ENCODE assay signal across 22 mouse cellular contexts in the genomic region with DNA sequence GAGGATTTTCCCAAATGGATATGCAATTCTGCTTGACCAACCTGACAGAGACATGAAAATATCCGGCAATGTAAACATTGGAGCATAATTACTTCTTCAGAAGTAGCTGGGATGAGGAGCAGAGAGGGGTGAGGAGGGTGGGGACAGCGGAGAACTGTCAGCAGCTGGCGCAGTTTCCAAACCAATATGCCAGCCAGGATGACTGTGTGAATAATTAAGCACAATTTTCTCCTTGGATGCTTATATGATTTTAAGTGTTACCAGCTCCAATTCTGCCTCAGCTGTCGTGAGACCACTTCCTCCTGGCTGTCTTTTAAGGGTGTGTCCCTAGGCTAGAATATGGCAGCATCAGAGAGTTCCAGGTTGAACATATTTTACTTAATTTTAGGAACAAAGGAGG.
A peak's percentile ranks its signal among the peaks of the same experiment; 100 is the strongest.
DNase-seq lines count a peak whose midpoint lies in the region; ATAC-seq and TF ChIP-seq lines count a peak whose summit lies in the region.
"Had no signal": no experiment of that assay in that cellular context is flagged by ENCODE, and none has a peak within 500 bp of the region (broad histone marks: within the 10 kb centered on the region; RNA-seq: fewer than 3 reads in every experiment).

No protein-coding gene starts in this region.

- peaks cover 40% of the 10 kb centered on the region for H3K4me1 ChIP-seq in forebrain, embryonic 13.5 days
- H3K4me1 ChIP-seq in forebrain, embryonic 12.5 days: no peaks in the 10 kb centered on the region
- H3K4me1 ChIP-seq in forebrain, embryonic 16.5 days (replicated peaks; ENCODE audit: control insufficient read depth, insufficient read depth, low read length): peaks cover 26% of the 10 kb centered on the region
- H3K4me1 ChIP-seq: embryonic facial prominence, embryonic 10.5 days; heart, embryonic 15.5 days had no signal

- H3K4me3 ChIP-seq in forebrain, embryonic 13.5 days: no peak overlapping the region
- H3K4me3 ChIP-seq in forebrain, embryonic 12.5 days (replicated peaks): no peak overlapping the region
- H3K4me3 ChIP-seq in layer of hippocampus, adult 2 months: no peak overlapping the region
- H3K4me3 ChIP-seq in forebrain, embryonic 16.5 days (replicated peaks; ENCODE audit: low read length): no peak overlapping the region
- H3K4me3 ChIP-seq: embryonic facial prominence, embryonic 10.5 days; heart, adult 2 months; heart, embryonic 15.5 days had no signal

- no peaks in the 10 kb centered on the region for H3K27me3 ChIP-seq in forebrain, embryonic 13.5 days
- H3K27me3 ChIP-seq in forebrain, embryonic 12.5 days: no peaks in the 10 kb centered on the region
- no peaks in the 10 kb centered on the region for H3K27me3 ChIP-seq in forebrain, embryonic 16.5 days (replicated peaks; ENCODE audit: control insufficient read depth, insufficient read depth, low read length)
- H3K27me3 ChIP-seq: CH12.LX; heart, embryonic 15.5 days; Patski had no signal

- TF ChIP-seq CTCF in layer of hippocampus, adult 2 months (conservative IDR thresholded peaks at IDR 0.05): no peak

- no peak overlapping the region for H3K27ac ChIP-seq in forebrain, embryonic 13.5 days
- H3K27ac ChIP-seq in forebrain, embryonic 12.5 days: no peak overlapping the region
- H3K27ac ChIP-seq in layer of hippocampus, adult 2 months: peak overlapping the region; percentile 57
- H3K27ac ChIP-seq in forebrain, embryonic 16.5 days (ENCODE audit: low read length): 0 out of 2 replicates have a peak overlapping the region, but pooled peaks have one; percentile 8
- H3K27ac ChIP-seq: embryonic facial prominence, embryonic 10.5 days; heart, adult 2 months; heart, embryonic 15.5 days; hindbrain, embryonic 14.5 days had no signal

- H3K4me2 ChIP-seq in forebrain, embryonic 13.5 days: no peak overlapping the region
- no peak overlapping the region for H3K4me2 ChIP-seq in forebrain, embryonic 12.5 days
- no peak overlapping the region for H3K4me2 ChIP-seq in forebrain, embryonic 16.5 days (ENCODE audit: low read length)
- H3K4me2 ChIP-seq: heart, embryonic 11.5 days; heart, embryonic 15.5 days; hindbrain, embryonic 14.5 days had no signal

- 56% methylated on average over 4 of the region's 4 CpGs for WGBS in forebrain, embryonic 13.5 days
- 75% methylated on average over 4 of the region's 4 CpGs for WGBS in forebrain, embryonic 12.5 days
- WGBS in forebrain, embryonic 16.5 days: 42% methylated on average over 4 of the region's 4 CpGs

- H3K36me3 ChIP-seq in forebrain, embryonic 13.5 days (ENCODE audit: poor library complexity, severe bottlenecking): no peaks in the 10 kb centered on the region
- no peaks in the 10 kb centered on the region for H3K36me3 ChIP-seq in forebrain, embryonic 12.5 days (replicated peaks)
- H3K36me3 ChIP-seq in forebrain, embryonic 16.5 days (ENCODE audit: control insufficient read depth, insufficient read depth): no peaks in the 10 kb centered on the region
- H3K36me3 ChIP-seq: embryonic facial prominence, embryonic 10.5 days; heart, embryonic 15.5 days had no signal

- no peaks in the 10 kb centered on the region for H3K9me3 ChIP-seq in forebrain, embryonic 13.5 days (replicated peaks)
- H3K9me3 ChIP-seq in forebrain, embryonic 12.5 days: no peaks in the 10 kb centered on the region
- no peaks in the 10 kb centered on the region for H3K9me3 ChIP-seq in forebrain, embryonic 16.5 days (ENCODE audit: control insufficient read depth, low read length)
- H3K9me3 ChIP-seq: embryonic facial prominence, embryonic 10.5 days; heart, embryonic 15.5 days had no signal

- DNase-seq in layer of hippocampus, adult 2 months (ENCODE audit: low spot score in 2 of 2): no peak
- DNase-seq in layer of hippocampus, adult 18-20 months (ENCODE audit: low spot score in 2 of 2): no peak
- DNase-seq in retina, postnatal 1 day: peak; percentile 15
- DNase-seq in retina, embryonic 14.5 days (ENCODE audit: low spot score): no peak
- DNase-seq in right cerebral cortex, postnatal 10 days (ENCODE audit: low spot score in 2 of 2): no peak
- DNase-seq: adrenal gland, postnatal 14 days; cerebellum, adult 2 months; cerebellum, postnatal 36 days; gastrocnemius, postnatal 14 days; heart, adult 2 months; heart, postnatal 14 days had no signal

- H3K9ac ChIP-seq in forebrain, embryonic 13.5 days: no peak overlapping the region
- H3K9ac ChIP-seq in forebrain, embryonic 12.5 days: no peak overlapping the region
- H3K9ac ChIP-seq in forebrain, embryonic 16.5 days (replicated peaks; ENCODE audit: low read depth, low read length): no peak overlapping the region
- H3K9ac ChIP-seq: heart, embryonic 15.5 days; hindbrain, embryonic 14.5 days had no signal

- ATAC-seq in forebrain, embryonic 13.5 days: 0 out of 2 replicates have a peak, but pooled peaks have one; percentile 9
- no peak for ATAC-seq in forebrain, embryonic 12.5 days (ENCODE audit: low FRiP score)
- ATAC-seq in forebrain, embryonic 16.5 days: peak; percentile 35
- ATAC-seq: activated CD4-positive, CD25-positive, alpha-beta regulatory T cell, adult 4 months; intestine, embryonic 16.5 days; Patski had no signal

Comparison
In these comparisons a context has a peak if more than half of its experiments do, and no peak if none do; other contexts are left out.
1. H3K27ac ChIP-seq: peak in layer of hippocampus, adult 2 months (single experiment) and forebrain, embryonic 16.5 days (single experiment); none in forebrain, embryonic 13.5 days (single experiment) and forebrain, embryonic 12.5 days (single experiment).